Mouse (Mus musculus): Measurements from ENCODE around the gene Gclm.
A peak's percentile ranks its signal among the peaks of the same experiment; 100 is the strongest.
"Not testable (repeated sequence)": the region's sequence is repeated elsewhere in the genome, so short reads cannot be mapped to it uniquely, and the experiment has no call there.

Gclm gene

DNA sequence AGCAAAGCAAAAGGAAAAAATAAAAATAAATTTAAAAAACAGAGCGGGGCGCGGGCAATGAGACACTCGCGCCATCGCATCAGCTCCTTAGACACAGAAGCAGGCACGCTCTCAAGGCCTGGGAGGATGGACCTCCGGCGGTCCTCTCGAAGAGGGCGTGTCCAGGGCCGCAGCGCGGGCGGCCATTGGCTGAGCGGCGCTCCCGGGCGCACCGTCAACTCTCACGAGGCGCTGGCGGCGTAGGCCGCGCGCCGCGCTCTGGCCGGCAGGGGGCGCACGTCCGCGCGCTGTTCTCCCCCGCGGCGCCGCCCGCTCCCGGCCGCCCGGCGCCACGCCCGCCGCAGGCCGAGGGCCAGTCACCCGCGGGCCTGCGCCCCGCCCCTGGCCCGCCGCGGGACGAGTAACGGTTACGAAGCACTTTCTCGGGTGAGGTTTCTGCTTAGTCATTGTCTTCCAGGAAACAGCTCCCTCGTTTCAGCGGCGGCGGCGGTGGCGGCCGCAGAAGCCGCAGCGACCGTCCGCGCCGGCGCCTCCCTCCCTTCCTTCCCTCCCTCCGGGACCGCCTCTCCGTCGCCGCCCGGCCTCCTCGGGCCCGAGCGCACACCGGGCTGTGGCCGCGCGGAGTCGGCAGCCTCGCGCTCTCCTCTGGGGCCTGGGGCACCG, at the start of gene Gclm:
Gene Gclm, plus strand, starts transcription at position 343 of the 663 bp plus-strand sequence.
- DNase-seq, result peak; percentile 97

DNA sequence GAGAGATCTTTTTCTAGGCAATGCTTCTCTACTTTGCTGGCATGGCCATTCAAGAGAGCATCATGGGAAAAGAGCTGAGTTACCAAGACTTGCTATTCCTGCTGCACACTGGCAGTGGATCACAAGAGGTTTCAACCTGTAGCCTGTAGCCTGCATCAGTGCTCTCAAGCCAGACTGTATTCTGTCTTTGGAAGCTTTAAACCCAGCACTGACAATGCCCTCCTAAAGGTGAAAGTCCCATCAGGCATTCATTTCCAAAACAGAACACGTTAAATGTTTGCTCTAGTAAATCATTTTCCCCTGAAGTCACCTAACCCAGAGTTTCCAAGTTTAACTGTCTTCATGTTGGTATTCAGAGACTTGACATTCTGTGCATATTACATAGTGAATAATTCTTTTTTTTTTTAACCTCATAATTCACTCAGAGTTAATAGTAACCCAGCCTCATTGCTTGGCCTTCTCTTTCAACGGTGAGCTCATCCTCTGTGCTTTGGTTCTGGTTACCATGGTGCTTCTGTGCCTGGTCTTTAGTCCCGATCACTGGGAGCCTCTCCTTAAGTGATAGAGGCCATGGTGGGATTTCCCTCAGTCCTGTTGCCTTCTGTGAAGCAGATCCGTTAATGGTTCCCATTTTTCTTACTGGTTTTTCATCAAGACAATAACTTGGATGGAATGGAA, 48.6 kb upstream of the Gclm start:
- DNase-seq, result no peak

DNA sequence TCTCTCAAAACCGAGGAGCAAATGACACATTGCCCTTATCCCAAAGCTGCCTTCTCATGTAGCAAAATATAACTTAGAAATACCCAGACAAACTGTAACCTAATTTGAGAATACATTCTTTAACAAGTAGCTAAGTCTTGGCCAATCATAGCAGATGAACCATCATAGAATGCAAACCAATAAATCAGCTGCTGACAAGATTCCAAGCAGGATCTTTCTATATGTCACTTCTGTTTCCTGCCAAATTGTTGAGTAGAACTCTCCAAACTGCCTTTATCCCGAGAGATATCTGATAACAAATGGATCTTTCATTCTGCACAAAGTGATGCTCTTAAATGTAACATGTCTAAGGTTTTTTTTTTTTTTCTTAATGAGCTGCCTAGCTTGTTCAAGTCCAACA, 46.8 kb upstream of the Gclm start:
- no peak for DNase-seq

- DNase-seq, result peak; percentile 61
Observed at GRCm38 (mm10) chr3:122198966-122199381, 46.4 kb upstream of the Gclm start.

GRCm38 (mm10) chr3:122199600-122199999, 45.8 kb upstream of the Gclm start:
- DNase-seq, result peak; percentile 18

- no peak for DNase-seq
Observed at GRCm38 (mm10) chr3:122200017-122200416, 45.3 kb upstream of the Gclm start.

GRCm38 (mm10) chr3:122200447-122200846, 44.9 kb upstream of the Gclm start:
- no peak for DNase-seq

GRCm38 (mm10) chr3:122202307-122202732, 43.0 kb upstream of the Gclm start:
- no peak for DNase-seq

DNA sequence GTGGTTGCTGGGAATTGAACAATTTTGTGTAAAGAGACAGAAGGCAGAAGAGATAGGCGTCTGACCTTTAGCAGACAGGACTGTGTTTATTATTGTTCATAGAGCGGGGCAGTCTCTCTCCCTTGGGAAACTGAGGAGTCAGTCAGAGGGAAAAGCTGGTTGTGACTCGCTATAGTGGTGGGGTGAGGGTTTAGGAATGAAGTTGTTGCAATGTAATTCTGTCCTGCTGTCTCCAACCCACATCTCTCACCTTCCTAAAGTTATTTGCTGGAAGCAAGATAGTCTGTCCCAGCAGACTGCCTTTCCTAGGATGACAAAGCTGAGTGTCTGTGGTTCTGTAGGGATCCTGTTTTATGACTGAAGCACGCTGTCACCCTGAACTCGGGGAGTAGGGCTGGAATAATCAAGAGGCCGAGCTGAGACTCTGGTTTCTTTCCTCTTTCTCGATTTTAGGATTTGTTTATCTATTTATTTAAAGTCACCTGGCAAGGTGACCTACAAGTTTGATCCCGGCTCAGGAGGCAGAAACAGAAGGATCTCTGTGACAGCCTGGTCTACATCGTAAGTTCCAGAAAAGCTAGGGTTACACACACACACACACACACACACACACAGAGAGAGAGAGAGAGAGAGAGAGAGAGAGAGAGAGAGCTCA, 41.6 kb upstream of the Gclm start:
- no peak for DNase-seq

- DNase-seq, result no peak
Observed at GRCm38 (mm10) chr3:122205753-122206152, 39.6 kb upstream of the Gclm start.

DNA sequence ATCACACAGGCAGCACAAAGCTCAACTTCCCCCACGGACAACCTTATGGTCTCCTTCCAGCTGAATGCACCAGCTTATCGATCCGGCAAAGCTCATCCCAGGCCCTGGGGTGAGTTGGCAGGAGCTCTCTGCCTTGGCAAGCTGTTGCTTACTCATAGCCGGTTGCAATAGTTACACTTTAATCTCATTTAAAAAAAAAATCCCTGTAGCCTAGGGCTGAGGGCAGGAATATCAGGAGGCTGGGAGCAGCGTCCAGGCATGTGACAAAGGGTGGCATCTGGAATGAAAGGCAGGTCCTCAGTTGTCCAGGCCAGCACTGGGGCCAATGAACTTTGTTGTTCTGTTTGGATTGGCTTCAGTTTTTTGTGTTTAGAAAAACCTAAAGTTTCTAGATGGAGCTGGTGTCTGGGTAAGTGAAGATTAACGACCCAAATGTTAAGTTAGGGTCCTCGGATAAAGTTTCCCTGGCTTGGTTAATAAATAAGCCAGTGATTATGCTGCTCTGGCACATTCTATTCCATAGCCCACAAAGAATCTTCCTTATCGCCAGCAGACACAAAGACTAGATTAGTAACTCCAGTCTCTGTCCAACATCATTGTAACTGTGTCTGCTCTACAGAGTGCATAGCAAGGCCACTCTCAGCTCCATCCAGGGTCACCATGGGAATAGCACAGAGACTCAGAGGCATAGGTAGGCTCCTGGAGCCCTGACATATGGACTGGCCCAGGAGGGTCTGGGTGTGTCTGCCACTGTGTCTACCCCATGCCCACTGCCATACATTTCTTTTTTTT, 38.9 kb upstream of the Gclm start:
- peak; percentile 98 for DNase-seq

DNA sequence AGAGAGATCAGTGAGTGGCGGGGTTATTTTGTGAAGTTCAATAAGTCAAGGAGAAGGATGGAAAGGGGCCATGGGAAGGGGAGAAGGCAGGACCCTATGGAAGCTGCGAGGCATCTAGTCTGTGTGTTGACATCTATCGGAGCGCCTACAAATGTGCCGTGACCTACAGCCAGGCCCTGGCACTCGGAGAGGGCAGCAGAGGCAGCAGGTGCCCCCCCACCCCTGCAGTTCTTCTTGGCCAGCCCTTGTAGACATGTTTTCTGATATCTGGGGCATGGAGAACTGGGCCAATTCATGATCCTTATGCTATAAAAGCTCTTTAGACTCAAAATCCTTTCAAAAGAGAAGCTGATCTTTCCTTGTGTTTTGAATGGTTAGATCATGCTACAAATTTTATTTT, 37.6 kb upstream of the Gclm start:
- peak; percentile 89 for DNase-seq

GRCm38 (mm10) chr3:122208296-122209225, 36.8 kb upstream of the Gclm start:
- DNase-seq, result peak; percentile 47

- DNase-seq, result no peak
Observed at GRCm38 (mm10) chr3:122209511-122209910, 35.8 kb upstream of the Gclm start.

GRCm38 (mm10) chr3:122210434-122210833, 34.9 kb upstream of the Gclm start:
- DNase-seq, result no peak

DNA sequence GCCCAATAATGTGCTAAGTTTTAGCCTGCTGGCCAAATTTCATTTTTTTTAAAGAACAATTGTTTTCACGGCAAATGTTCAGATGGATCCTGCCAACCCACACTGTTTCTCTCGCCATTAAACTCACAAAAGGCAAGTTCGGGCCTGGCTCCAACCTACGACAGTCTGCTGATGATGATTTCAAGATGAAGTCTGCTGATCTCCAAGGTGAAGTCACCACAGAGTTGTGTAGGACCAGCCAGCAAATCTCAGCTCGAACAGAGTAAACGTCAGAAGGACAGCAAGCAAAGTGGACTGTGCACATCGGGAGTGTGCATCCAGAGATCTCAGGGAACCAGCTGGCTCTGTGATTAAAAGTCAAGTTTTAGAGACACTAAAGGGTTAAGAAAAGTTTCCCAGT, 34.5 kb upstream of the Gclm start:
- DNase-seq, result no peak

GRCm38 (mm10) chr3:122211446-122212125, 33.8 kb upstream of the Gclm start:
- DNase-seq, result no peak

DNA sequence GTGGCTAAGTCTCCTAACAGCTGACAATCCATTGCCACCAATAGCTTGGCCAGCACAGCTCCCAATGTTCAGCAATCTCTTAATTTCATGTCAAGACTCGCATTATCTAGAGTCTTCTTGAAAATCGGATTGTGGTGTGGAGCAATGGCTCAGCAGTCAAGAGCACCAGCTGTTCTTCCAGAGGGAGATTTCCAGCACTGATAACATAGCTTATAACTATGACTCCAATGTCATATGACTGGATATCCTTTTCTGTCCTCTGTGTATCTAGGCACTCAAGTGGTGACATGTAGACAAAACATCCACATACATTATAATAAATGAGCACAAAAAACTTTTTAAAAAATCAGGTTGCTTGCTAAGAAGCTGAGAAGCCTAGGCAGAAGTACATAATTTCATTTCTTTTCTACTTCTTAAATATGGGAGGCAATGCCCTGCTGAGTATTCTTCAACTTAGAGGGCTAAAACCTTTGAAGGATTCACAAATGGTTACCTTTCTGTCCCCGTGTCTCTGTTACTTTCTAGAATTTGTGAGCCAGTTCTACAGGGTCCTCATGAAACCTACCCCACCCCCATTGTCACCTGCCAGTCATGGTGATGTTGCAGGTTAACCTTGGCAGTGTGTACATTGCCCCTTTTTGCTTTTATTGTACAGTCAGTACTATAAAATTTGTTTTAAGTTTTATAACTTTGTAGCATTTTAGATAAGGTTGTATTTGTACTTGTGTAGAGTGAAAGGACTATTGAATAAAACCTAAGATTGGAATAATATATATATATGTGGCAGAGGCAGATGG, 23.9 kb upstream of the Gclm start:
- no peak for DNase-seq

DNA sequence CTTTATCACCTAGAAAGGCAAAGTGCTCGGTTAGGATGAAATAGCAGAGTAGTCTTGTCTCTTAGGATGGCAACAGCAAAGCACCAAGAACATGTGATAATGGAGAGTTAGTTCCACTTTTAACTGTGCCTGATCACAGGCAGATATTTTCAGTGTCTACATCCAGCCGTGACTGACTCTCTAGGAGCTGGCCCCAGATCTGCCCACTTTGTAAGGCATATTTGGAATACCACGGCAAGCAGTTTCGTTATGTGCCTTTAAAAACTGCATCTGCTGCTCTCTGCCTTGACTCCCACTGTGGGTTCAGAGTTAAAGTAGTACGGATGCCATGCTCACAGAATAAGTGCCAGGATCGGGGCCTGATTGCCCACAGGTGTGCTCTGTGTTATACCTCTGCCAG, 18.4 kb upstream of the Gclm start:
- DNase-seq, result not testable (repeated sequence)

DNA sequence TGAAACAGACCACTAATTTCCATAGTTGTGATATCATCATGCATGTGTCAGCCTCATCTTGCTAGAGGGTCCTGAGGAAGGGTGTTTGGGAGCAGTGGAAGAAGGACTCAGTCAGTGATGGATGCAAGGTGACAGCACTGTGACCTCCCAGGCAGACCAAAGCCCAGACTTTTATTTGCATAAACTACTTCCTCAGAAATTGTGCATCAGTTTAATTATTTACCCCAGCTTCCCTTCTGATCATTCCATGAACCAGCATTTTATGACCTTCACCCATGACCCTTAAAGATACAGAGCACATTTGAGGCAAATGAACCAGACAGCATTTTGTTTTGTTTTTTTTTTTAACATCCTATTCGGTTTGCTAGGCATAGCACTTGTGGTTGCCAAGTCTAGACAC, 9.6 kb upstream of the Gclm start:
- no peak for DNase-seq

DNA sequence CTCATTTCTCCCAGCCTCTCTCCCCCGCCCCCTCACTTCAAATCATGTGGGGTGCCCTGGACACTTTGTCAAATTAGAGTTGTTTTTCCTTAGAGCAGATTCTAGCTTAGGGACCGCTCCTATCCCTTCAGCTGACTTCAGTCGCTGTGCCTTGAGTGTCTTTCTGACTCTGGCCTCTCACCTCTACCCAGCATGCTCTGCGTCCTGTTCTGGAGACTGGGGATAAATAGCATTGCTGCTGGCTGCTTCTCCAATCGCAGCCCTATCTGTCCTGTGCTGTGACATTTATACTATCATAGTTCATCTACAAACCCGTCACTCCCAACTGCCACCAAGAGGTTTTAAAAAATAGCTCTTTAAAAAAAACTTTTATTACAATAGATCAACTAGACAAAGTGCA, 2.5 kb upstream of the Gclm start:
- DNase-seq, result no peak

Data from cerebellum, adult 9-11 months (tissue).